19 mouse cellular contexts compared by ENCODE assay signal in the genomic region with DNA sequence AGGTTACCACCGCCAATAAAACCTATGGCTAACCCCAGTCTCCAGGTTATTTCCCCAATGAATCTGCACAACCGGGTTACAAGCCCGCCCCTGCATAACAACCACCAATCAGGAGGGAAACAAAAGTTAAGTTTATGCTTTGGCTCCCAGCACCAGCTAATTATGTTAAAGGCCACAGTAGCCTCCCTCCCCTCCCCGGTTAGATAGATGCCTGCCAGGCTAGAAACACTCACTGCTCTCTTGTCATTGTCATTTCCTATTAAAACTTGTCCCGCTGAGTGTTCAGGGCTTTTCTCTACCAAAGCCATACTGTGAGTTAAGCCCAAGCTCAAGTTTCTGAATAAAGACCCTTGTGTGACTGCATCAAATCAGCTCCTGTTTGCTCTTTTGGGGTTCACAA.
A peak's percentile ranks its signal among the peaks of the same experiment; 100 is the strongest.
DNase-seq lines count a peak whose midpoint lies in the region; ATAC-seq lines count a peak whose summit lies in the region.
"Had no signal": no experiment of that assay in that cellular context is flagged by ENCODE, and none has a peak within 500 bp of the region (broad histone marks: within the 10 kb centered on the region; RNA-seq: fewer than 3 reads in every experiment).

No protein-coding gene starts in this region.

- 42% methylated on average over 5 of the region's 5 CpGs for WGBS in limb, embryonic 11.5 days
- WGBS in limb, embryonic 10.5 days, result 48% methylated on average over 5 of the region's 5 CpGs
- 12% methylated on average over 5 of the region's 5 CpGs for WGBS in forebrain, embryonic 12.5 days
- WGBS in forebrain, embryonic 16.5 days, result 8% methylated on average over 5 of the region's 5 CpGs

- H3K27ac ChIP-seq in limb, embryonic 11.5 days (replicated peaks; ENCODE audit: low read depth, low read length), result no peak overlapping the region
- no peak overlapping the region for H3K27ac ChIP-seq in limb, embryonic 10.5 days
- H3K27ac ChIP-seq in forebrain, embryonic 12.5 days, result no peak overlapping the region
- no peak overlapping the region for H3K27ac ChIP-seq in forebrain, embryonic 16.5 days (ENCODE audit: low read length)
- H3K27ac ChIP-seq: embryonic facial prominence, embryonic 13.5 days; heart, adult 2 months; heart, embryonic 15.5 days; hindbrain, embryonic 15.5 days had no signal

- H3K36me3 ChIP-seq in limb, embryonic 11.5 days (ENCODE audit: control insufficient read depth, insufficient read depth, low read length), result no peaks in the 10 kb centered on the region
- no peaks in the 10 kb centered on the region for H3K36me3 ChIP-seq in limb, embryonic 10.5 days
- no peaks in the 10 kb centered on the region for H3K36me3 ChIP-seq in forebrain, embryonic 12.5 days (replicated peaks)
- no peaks in the 10 kb centered on the region for H3K36me3 ChIP-seq in forebrain, embryonic 16.5 days (ENCODE audit: control insufficient read depth, insufficient read depth)
- H3K36me3 ChIP-seq: embryonic facial prominence, embryonic 13.5 days; heart, embryonic 15.5 days; hindbrain, embryonic 15.5 days had no signal

- no peak overlapping the region for H3K4me3 ChIP-seq in limb, embryonic 11.5 days (ENCODE audit: low read depth, low read length)
- no peak overlapping the region for H3K4me3 ChIP-seq in limb, embryonic 10.5 days
- no peak overlapping the region for H3K4me3 ChIP-seq in forebrain, embryonic 12.5 days (replicated peaks)
- no peak overlapping the region for H3K4me3 ChIP-seq in forebrain, embryonic 16.5 days (replicated peaks; ENCODE audit: low read length)
- H3K4me3 ChIP-seq: embryonic facial prominence, embryonic 13.5 days; heart, adult 2 months; heart, embryonic 15.5 days; hindbrain, embryonic 15.5 days had no signal

- no peak for DNase-seq in limb, embryonic 11.5 days (ENCODE audit: low spot score)
- no peak for DNase-seq in limb, embryonic 10.5 days (ENCODE audit: low spot score)
- DNase-seq in retina, postnatal 1 day, result peak; percentile 6
- DNase-seq in retina, embryonic 14.5 days (ENCODE audit: low spot score), result no peak
- no peak for DNase-seq in gastrocnemius, postnatal 10 days
- DNase-seq in adrenal gland, postnatal 14 days, result no peak
- DNase-seq: adrenal gland, adult 2 months; cerebellum, adult 18-20 months; cerebellum, postnatal 10 days; embryo, embryonic 11 days; gastrocnemius, postnatal 14 days; heart, adult 2 months had no signal

- ATAC-seq in limb, embryonic 11.5 days (ENCODE audit: insufficient number of reproducible peaks, low FRiP score, low TSS enrichment, low read depth), result peak; percentile 57; the same call in 1 of the 2 replicates
- peak; percentile 24; the same call in 1 of the 2 replicates for ATAC-seq in forebrain, embryonic 12.5 days (ENCODE audit: low FRiP score)
- peak; percentile 49 for ATAC-seq in forebrain, embryonic 16.5 days
- ATAC-seq: intestine, embryonic 16.5 days had no signal

- H3K27me3 ChIP-seq in limb, embryonic 11.5 days (ENCODE audit: control insufficient read depth, insufficient read depth, low read length), result no peaks in the 10 kb centered on the region
- H3K27me3 ChIP-seq in limb, embryonic 10.5 days (ENCODE audit: low read depth, poor library complexity, severe bottlenecking), result no peaks in the 10 kb centered on the region
- H3K27me3 ChIP-seq in forebrain, embryonic 12.5 days, result peaks cover 8% of the 10 kb centered on the region; the same call in 1 of the 2 replicates
- H3K27me3 ChIP-seq in forebrain, embryonic 16.5 days (replicated peaks; ENCODE audit: control insufficient read depth, insufficient read depth, low read length), result no peaks in the 10 kb centered on the region
- H3K27me3 ChIP-seq: embryonic facial prominence, embryonic 13.5 days; heart, embryonic 15.5 days; hindbrain, embryonic 15.5 days had no signal

- H3K9ac ChIP-seq in limb, embryonic 11.5 days (ENCODE audit: low read length), result no peak overlapping the region
- no peak overlapping the region for H3K9ac ChIP-seq in forebrain, embryonic 12.5 days
- no peak overlapping the region for H3K9ac ChIP-seq in forebrain, embryonic 16.5 days (replicated peaks; ENCODE audit: low read depth, low read length)
- H3K9ac ChIP-seq: embryonic facial prominence, embryonic 13.5 days; heart, embryonic 15.5 days; hindbrain, embryonic 15.5 days had no signal

- H3K4me2 ChIP-seq in limb, embryonic 11.5 days (ENCODE audit: low read depth, severe bottlenecking), result no peak overlapping the region
- no peak overlapping the region for H3K4me2 ChIP-seq in forebrain, embryonic 12.5 days
- no peak overlapping the region for H3K4me2 ChIP-seq in forebrain, embryonic 16.5 days (ENCODE audit: low read length)
- H3K4me2 ChIP-seq: embryonic facial prominence, embryonic 13.5 days; heart, embryonic 11.5 days; heart, embryonic 15.5 days; hindbrain, embryonic 15.5 days had no signal

- no peaks in the 10 kb centered on the region for H3K4me1 ChIP-seq in limb, embryonic 11.5 days (ENCODE audit: control insufficient read depth, insufficient read depth, low read length)
- H3K4me1 ChIP-seq in limb, embryonic 10.5 days, result peaks cover 9% of the 10 kb centered on the region
- H3K4me1 ChIP-seq in forebrain, embryonic 12.5 days, result peaks cover 13% of the 10 kb centered on the region
- peaks cover 4% of the 10 kb centered on the region for H3K4me1 ChIP-seq in forebrain, embryonic 16.5 days (replicated peaks; ENCODE audit: control insufficient read depth, insufficient read depth, low read length)
- H3K4me1 ChIP-seq: heart, embryonic 15.5 days had no signal

- H3K9me3 ChIP-seq in limb, embryonic 11.5 days (ENCODE audit: control insufficient read depth, low read length), result no peaks in the 10 kb centered on the region
- H3K9me3 ChIP-seq in limb, embryonic 10.5 days (replicated peaks), result no peaks in the 10 kb centered on the region
- H3K9me3 ChIP-seq in forebrain, embryonic 12.5 days, result no peaks in the 10 kb centered on the region
- no peaks in the 10 kb centered on the region for H3K9me3 ChIP-seq in forebrain, embryonic 16.5 days (ENCODE audit: control insufficient read depth, low read length)
- H3K9me3 ChIP-seq: embryonic facial prominence, embryonic 13.5 days; heart, embryonic 15.5 days; hindbrain, embryonic 15.5 days had no signal
